Mouse (Mus musculus): ENCODE data around the gene Nt5c3. TPM values are rescaled to one million over a fixed set of nuclear protein-coding genes. Genes with fewer than 3 reads are reported as not detected.
A peak's percentile ranks its signal among the peaks of the same experiment; 100 is the strongest.

Gene Nt5c3
- polyA plus RNA-seq, 1 experiment from 2014 or later = 61.6 TPM

GRCm38 (mm10) chr6:56920222-56921092 is 3.3 kb downstream of the Nt5c3 start:
- no peaks in the 10 kb centered on the region for H3K9me3 ChIP-seq (ENCODE audit: control insufficient read depth, low read length)
- no peaks in the 10 kb centered on the region for H3K27me3 ChIP-seq (ENCODE audit: control insufficient read depth, insufficient read depth, low read length)
- no peak overlapping the region for H3K4me3 ChIP-seq (ENCODE audit: low read depth, low read length)
- no peak for ATAC-seq (ENCODE audit: insufficient number of reproducible peaks, low FRiP score, low TSS enrichment, low read depth)
- H3K27ac ChIP-seq (replicated peaks; ENCODE audit: low read depth, low read length) = no peak overlapping the region
- H3K36me3 ChIP-seq (ENCODE audit: control insufficient read depth, insufficient read depth, low read length) = no peaks in the 10 kb centered on the region
- H3K4me1 ChIP-seq (ENCODE audit: control insufficient read depth, insufficient read depth, low read length) = no peaks in the 10 kb centered on the region
- H3K4me2 ChIP-seq (ENCODE audit: low read depth, severe bottlenecking) = no peak overlapping the region
- H3K9ac ChIP-seq (ENCODE audit: low read length) = no peak overlapping the region
- 81% methylated on average over 12 of the region's 12 CpGs for WGBS
- DNase-seq (ENCODE audit: low spot score) = no peak

- Histone ChIP-seq H3K9ac (ENCODE audit: low read length) (no peak overlapping the region), H3K4me1 (ENCODE audit: control insufficient read depth, insufficient read depth, low read length) (no peaks in the 10 kb centered on the region), H3K9me3 (ENCODE audit: control insufficient read depth, low read length) (no peaks in the 10 kb centered on the region), H3K4me2 (ENCODE audit: low read depth, severe bottlenecking) (no peak overlapping the region), H3K4me3 (ENCODE audit: low read depth, low read length) (no peak overlapping the region), H3K36me3 (ENCODE audit: control insufficient read depth, insufficient read depth, low read length) (no peaks in the 10 kb centered on the region), H3K27ac (replicated peaks; ENCODE audit: low read depth, low read length) (no peak overlapping the region), H3K27me3 (ENCODE audit: control insufficient read depth, insufficient read depth, low read length) (no peaks in the 10 kb centered on the region)
- WGBS = 84% methylated on average over 7 of the region's 7 CpGs
- DNase-seq (ENCODE audit: low spot score) = no peak
- ATAC-seq (ENCODE audit: insufficient number of reproducible peaks, low FRiP score, low TSS enrichment, low read depth) = no peak
Observed at GRCm38 (mm10) chr6:56919330-56920044, 4.2 kb downstream of the Nt5c3 start.

DNA sequence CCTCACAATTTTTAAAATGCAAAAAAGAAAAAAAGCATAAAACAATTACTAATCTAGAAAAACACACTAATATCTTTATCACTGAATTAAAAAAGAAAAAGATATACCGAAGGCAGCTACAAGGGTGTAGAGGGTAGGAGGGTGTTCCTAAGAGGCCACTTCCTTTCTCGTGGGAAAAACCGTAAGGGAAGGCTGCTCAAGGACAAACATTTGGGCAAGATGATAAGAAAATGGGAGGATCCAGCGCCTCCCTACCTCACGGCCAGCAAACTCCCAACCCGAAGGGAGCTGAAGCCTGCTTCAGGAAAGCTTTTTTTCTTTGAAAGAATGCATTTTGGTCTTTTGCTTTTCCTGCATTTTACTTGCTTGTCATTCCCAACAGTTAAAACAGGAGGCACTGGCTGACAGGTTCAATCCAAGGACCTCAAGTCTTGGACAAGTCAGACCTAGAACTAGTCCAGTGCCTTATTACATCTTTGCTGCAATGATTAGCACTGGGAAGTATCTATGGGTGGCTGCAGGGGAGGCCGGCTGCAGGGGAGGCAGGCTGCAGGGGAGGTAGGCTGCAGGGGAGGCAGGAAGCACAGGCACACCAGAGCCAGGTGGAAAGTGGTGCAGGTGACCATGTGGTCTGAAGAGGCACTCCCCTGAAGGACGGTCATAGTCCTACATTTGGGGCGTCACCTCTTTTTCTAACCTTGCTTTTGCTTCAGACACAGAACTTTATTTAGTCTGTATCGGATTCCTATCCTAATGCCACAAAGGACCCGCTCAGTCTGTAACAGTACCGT is 6.0 kb downstream of the Nt5c3 start:
- H3K4me3 ChIP-seq (ENCODE audit: low read depth, low read length) = no peak overlapping the region
- 75% methylated on average over 12 of the region's 12 CpGs for WGBS
- no peak for ATAC-seq (ENCODE audit: insufficient number of reproducible peaks, low FRiP score, low TSS enrichment, low read depth)
- H3K4me2 ChIP-seq (ENCODE audit: low read depth, severe bottlenecking) = no peak overlapping the region
- no peak for DNase-seq (ENCODE audit: low spot score)
- no peak overlapping the region for H3K9ac ChIP-seq (ENCODE audit: low read length)
- no peaks in the 10 kb centered on the region for H3K27me3 ChIP-seq (ENCODE audit: control insufficient read depth, insufficient read depth, low read length)
- H3K9me3 ChIP-seq (ENCODE audit: control insufficient read depth, low read length) = no peaks in the 10 kb centered on the region
- no peak overlapping the region for H3K27ac ChIP-seq (replicated peaks; ENCODE audit: low read depth, low read length)
- no peaks in the 10 kb centered on the region for H3K4me1 ChIP-seq (ENCODE audit: control insufficient read depth, insufficient read depth, low read length)
- H3K36me3 ChIP-seq (ENCODE audit: control insufficient read depth, insufficient read depth, low read length) = no peaks in the 10 kb centered on the region

DNA sequence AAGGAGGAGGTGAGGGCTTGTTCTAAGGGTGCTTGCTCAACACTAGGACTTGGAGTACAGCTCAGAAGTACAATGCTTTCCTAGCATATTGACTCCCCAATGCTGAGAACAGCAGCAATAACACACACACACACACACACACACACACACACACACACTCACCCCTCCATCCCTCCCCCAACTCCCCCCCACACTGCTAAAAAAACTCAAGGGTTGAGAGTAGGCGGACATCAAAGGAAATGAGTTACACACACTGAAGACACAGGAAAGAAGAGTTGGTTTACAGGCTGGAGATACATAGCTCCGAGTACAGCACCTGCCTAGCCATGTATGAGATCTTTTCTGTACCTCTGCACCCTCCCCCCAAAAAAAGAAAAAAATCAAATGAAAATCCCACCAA is 7.5 kb downstream of the Nt5c3 start:
- Histone ChIP-seq H3K9ac (ENCODE audit: low read length) (no peak overlapping the region), H3K4me1 (ENCODE audit: control insufficient read depth, insufficient read depth, low read length) (no peaks in the 10 kb centered on the region), H3K27me3 (ENCODE audit: control insufficient read depth, insufficient read depth, low read length) (no peaks in the 10 kb centered on the region), H3K4me2 (ENCODE audit: low read depth, severe bottlenecking) (no peak overlapping the region), H3K4me3 (ENCODE audit: low read depth, low read length) (no peak overlapping the region), H3K27ac (replicated peaks; ENCODE audit: low read depth, low read length) (no peak overlapping the region), H3K9me3 (ENCODE audit: control insufficient read depth, low read length) (no peaks in the 10 kb centered on the region), H3K36me3 (ENCODE audit: control insufficient read depth, insufficient read depth, low read length) (no peaks in the 10 kb centered on the region)
- ATAC-seq (ENCODE audit: insufficient number of reproducible peaks, low FRiP score, low TSS enrichment, low read depth) = no peak
- 80% methylated on average over 2 of the region's 2 CpGs for WGBS
- no peak for DNase-seq (ENCODE audit: low spot score)

- Histone ChIP-seq H3K4me3 (ENCODE audit: low read depth, low read length) (no peak overlapping the region), H3K27me3 (ENCODE audit: control insufficient read depth, insufficient read depth, low read length) (no peaks in the 10 kb centered on the region), H3K4me2 (ENCODE audit: low read depth, severe bottlenecking) (no peak overlapping the region), H3K4me1 (ENCODE audit: control insufficient read depth, insufficient read depth, low read length) (no peaks in the 10 kb centered on the region), H3K27ac (replicated peaks; ENCODE audit: low read depth, low read length) (no peak overlapping the region), H3K9me3 (ENCODE audit: control insufficient read depth, low read length) (no peaks in the 10 kb centered on the region), H3K36me3 (ENCODE audit: control insufficient read depth, insufficient read depth, low read length) (no peaks in the 10 kb centered on the region), H3K9ac (ENCODE audit: low read length) (no peak overlapping the region)
- ATAC-seq (ENCODE audit: insufficient number of reproducible peaks, low FRiP score, low TSS enrichment, low read depth) (no peak), DNase-seq (ENCODE audit: low spot score) (no peak)
- WGBS = 72% methylated on average over 2 of the region's 2 CpGs
Observed at GRCm38 (mm10) chr6:56913092-56913858, 10.5 kb downstream of the Nt5c3 start.

DNA sequence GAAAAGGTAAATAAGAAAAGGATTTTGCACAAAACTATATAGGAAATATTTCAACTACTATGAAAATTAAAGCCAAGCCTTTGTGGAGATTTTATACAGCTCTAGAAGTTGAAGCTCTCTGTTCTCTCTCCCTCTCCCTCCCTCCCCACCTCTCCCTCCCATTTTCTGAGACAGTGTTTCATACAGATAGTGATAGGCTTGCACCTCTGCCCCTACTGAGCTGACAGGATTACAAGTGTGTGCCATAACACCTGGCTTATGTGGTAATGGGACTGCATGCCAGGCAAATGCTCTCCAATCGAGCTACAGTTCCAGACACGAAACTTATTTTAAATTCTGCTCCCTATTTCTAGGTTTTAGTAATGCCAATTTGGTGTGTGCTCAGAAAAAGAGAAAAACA is 12.8 kb downstream of the Nt5c3 start:
- no peak for ATAC-seq (ENCODE audit: insufficient number of reproducible peaks, low FRiP score, low TSS enrichment, low read depth)
- Histone ChIP-seq H3K36me3 (ENCODE audit: control insufficient read depth, insufficient read depth, low read length) (no peaks in the 10 kb centered on the region), H3K4me1 (ENCODE audit: control insufficient read depth, insufficient read depth, low read length) (no peaks in the 10 kb centered on the region), H3K4me2 (ENCODE audit: low read depth, severe bottlenecking) (no peak overlapping the region), H3K9me3 (ENCODE audit: control insufficient read depth, low read length) (no peaks in the 10 kb centered on the region), H3K27ac (replicated peaks; ENCODE audit: low read depth, low read length) (no peak overlapping the region), H3K27me3 (ENCODE audit: control insufficient read depth, insufficient read depth, low read length) (no peaks in the 10 kb centered on the region), H3K4me3 (ENCODE audit: low read depth, low read length) (no peak overlapping the region), H3K9ac (ENCODE audit: low read length) (no peak overlapping the region)
- WGBS = 82% methylated on average over 2 of the region's 2 CpGs
- DNase-seq (ENCODE audit: low spot score) = no peak

- H3K27me3 ChIP-seq (ENCODE audit: control insufficient read depth, insufficient read depth, low read length) = no peaks in the 10 kb centered on the region
- ATAC-seq (ENCODE audit: insufficient number of reproducible peaks, low FRiP score, low TSS enrichment, low read depth) = no peak
- no peak overlapping the region for H3K9ac ChIP-seq (ENCODE audit: low read length)
- H3K36me3 ChIP-seq (ENCODE audit: control insufficient read depth, insufficient read depth, low read length) = no peaks in the 10 kb centered on the region
- no peak overlapping the region for H3K4me2 ChIP-seq (ENCODE audit: low read depth, severe bottlenecking)
- H3K27ac ChIP-seq (replicated peaks; ENCODE audit: low read depth, low read length) = no peak overlapping the region
- WGBS = 14% methylated on average over 4 of the region's 4 CpGs
- no peak overlapping the region for H3K4me3 ChIP-seq (ENCODE audit: low read depth, low read length)
- DNase-seq (ENCODE audit: low spot score) = peak; percentile 57
- no peaks in the 10 kb centered on the region for H3K9me3 ChIP-seq (ENCODE audit: control insufficient read depth, low read length)
- no peaks in the 10 kb centered on the region for H3K4me1 ChIP-seq (ENCODE audit: control insufficient read depth, insufficient read depth, low read length)
Observed at GRCm38 (mm10) chr6:56908912-56909311, 14.8 kb downstream of the Nt5c3 start.

DNA sequence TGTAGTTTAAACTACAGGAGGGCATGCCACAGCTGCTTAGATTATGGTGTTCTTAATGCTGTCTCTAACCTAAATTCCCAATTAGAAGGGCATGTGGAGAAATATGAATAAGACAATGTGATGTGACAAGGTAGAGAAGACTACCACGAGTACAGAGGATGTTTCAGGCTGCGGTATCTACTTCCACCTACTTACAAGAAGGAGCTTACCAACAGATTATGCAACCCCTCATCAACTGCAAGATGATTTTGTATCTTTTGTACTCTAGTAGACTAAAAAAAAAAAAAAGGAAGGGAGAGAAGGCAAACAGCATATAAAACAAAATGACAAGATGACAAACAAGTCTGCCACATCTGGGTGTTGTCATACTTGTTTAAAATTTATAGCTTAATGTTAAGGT is 15.3 kb downstream of the Nt5c3 start:
- no peak overlapping the region for H3K4me3 ChIP-seq (ENCODE audit: low read depth, low read length)
- DNase-seq (ENCODE audit: low spot score) (no peak), ATAC-seq (ENCODE audit: insufficient number of reproducible peaks, low FRiP score, low TSS enrichment, low read depth) (no peak)
- no peaks in the 10 kb centered on the region for H3K27me3 ChIP-seq (ENCODE audit: control insufficient read depth, insufficient read depth, low read length)
- 95% methylated on average over 2 of the region's 2 CpGs for WGBS
- H3K36me3 ChIP-seq (ENCODE audit: control insufficient read depth, insufficient read depth, low read length) = no peaks in the 10 kb centered on the region
- H3K27ac ChIP-seq (replicated peaks; ENCODE audit: low read depth, low read length) = no peak overlapping the region
- H3K4me2 ChIP-seq (ENCODE audit: low read depth, severe bottlenecking) = no peak overlapping the region
- H3K4me1 ChIP-seq (ENCODE audit: control insufficient read depth, insufficient read depth, low read length) = no peaks in the 10 kb centered on the region
- no peak overlapping the region for H3K9ac ChIP-seq (ENCODE audit: low read length)
- H3K9me3 ChIP-seq (ENCODE audit: control insufficient read depth, low read length) = no peaks in the 10 kb centered on the region
